Mouse (Mus musculus): ENCODE measurements around the gene D17H6S53E. TPM values are rescaled to one million over a fixed set of nuclear protein-coding genes. Genes with fewer than 3 reads are reported as not detected.

Gene D17H6S53E
- polyA plus RNA-seq, 1 experiment from 2014 or later = 6.0 TPM

DNA sequence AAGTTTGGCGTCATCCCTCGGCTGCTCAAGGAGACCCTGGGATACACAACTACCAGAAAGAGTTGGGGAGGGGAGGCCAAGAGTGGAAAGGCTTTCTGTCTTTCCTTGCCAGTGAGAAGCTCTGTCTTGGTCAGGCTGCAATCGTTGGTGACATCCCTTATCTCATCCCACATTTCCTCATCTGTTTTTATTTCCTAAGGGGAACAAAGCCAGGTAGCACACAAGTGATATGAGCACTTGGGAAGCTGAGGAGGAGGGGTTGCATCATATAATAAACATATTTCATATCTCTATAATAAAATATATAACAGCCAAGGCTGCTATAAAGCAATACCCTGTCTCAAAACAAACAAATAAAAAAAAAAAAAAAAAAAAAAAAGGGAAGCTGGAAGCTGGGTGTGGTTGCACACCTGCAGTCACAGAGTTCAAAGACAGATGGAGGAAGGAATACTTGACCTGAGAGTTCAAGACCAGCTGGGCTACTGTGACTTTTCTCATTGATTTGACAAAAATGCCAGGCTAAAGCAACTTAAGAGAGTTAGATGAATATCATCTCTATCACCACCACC is 42.2 kb upstream of the D17H6S53E start:
- Histone ChIP-seq H3K4me2 (no peak overlapping the region), H3K9me3 (ENCODE audit: control insufficient read depth, low read length) (no peaks in the 10 kb centered on the region), H3K27ac (ENCODE audit: low read depth, low read length) (no peak overlapping the region), H3K27me3 (replicated peaks; ENCODE audit: control insufficient read depth, insufficient read depth, low read length) (no peaks in the 10 kb centered on the region), H3K4me3 (ENCODE audit: low read depth, low read length) (no peak overlapping the region), H3K9ac (ENCODE audit: low read depth, low read length) (peak overlapping the region; percentile 10; the same call in 1 of the 2 replicates), H3K36me3 (ENCODE audit: control insufficient read depth, insufficient read depth, low read length) (no peaks in the 10 kb centered on the region), H3K4me1 (replicated peaks; ENCODE audit: control insufficient read depth, insufficient read depth, low read length) (peaks cover 24% of the 10 kb centered on the region)
- DNase-seq (ENCODE audit: low spot score) (no peak), ATAC-seq (replicated peaks; ENCODE audit: low FRiP score) (no peak)
- WGBS = 60% methylated on average over 3 of the region's 3 CpGs

DNA sequence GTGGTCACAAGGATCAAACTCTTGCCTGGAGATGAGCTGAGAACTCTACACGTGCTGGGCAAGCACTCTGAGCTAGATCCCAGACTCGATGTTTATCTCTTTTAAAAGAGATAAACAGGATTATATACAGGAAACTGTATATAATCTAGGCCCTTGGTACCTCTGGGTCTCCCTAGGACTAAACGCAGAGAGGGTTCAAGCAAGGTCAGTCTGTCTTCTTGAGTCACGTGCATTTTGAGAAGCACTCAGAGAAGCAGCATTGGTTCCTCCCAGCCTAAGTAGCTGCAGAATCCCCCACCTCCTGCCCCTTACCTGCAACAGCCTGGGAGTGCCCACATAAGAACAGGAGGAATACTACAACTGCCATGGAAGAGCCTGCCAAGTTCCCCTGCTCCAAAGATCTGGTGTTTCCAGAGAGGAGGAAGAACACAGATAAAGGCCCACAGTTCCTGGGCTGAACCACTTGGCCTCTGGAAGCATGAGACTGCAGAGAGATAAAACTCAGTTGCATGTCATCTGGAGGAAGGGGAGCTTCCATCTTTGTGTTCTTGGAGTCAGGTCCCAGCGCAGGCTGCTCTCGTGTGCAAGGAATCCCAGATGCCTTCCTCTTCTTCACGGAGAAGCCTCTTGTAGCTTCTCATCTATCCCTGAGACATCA is 40.8 kb upstream of the D17H6S53E start, which contains the start of gene Ly6g6f:
TSS of gene Ly6g6f (minus strand) at position 403 of the 658 bp plus-strand sequence.
- ATAC-seq (replicated peaks; ENCODE audit: low FRiP score) = no peak
- peaks cover 17% of the 10 kb centered on the region for H3K4me1 ChIP-seq (replicated peaks; ENCODE audit: control insufficient read depth, insufficient read depth, low read length)
- no peaks in the 10 kb centered on the region for H3K9me3 ChIP-seq (ENCODE audit: control insufficient read depth, low read length)
- H3K9ac ChIP-seq (ENCODE audit: low read depth, low read length) = no peak within 1 kb of the TSS
- H3K36me3 ChIP-seq (ENCODE audit: control insufficient read depth, insufficient read depth, low read length) = no peaks in the 10 kb centered on the region
- no peak within 1 kb of the TSS for H3K4me2 ChIP-seq
- WGBS = 39% methylated on average over 7 of the region's 7 CpGs
- H3K27ac ChIP-seq (ENCODE audit: low read depth, low read length) = no peak within 1 kb of the TSS; the same call in 1 of the 2 replicates
- no peaks in the 10 kb centered on the region for H3K27me3 ChIP-seq (replicated peaks; ENCODE audit: control insufficient read depth, insufficient read depth, low read length)
- no peak for DNase-seq (ENCODE audit: low spot score)
- H3K4me3 ChIP-seq (ENCODE audit: low read depth, low read length) = no peak within 1 kb of the TSS

- H3K4me2 ChIP-seq = no peak overlapping the region
- H3K27me3 ChIP-seq (replicated peaks; ENCODE audit: control insufficient read depth, insufficient read depth, low read length) = no peaks in the 10 kb centered on the region
- H3K4me3 ChIP-seq (ENCODE audit: low read depth, low read length) = no peak overlapping the region
- peaks cover 13% of the 10 kb centered on the region for H3K4me1 ChIP-seq (replicated peaks; ENCODE audit: control insufficient read depth, insufficient read depth, low read length)
- H3K9ac ChIP-seq (ENCODE audit: low read depth, low read length) = no peak overlapping the region
- no peak overlapping the region for H3K27ac ChIP-seq (ENCODE audit: low read depth, low read length)
- no peaks in the 10 kb centered on the region for H3K9me3 ChIP-seq (ENCODE audit: control insufficient read depth, low read length)
- H3K36me3 ChIP-seq (ENCODE audit: control insufficient read depth, insufficient read depth, low read length) = peaks cover 15% of the 10 kb centered on the region
- 41% methylated on average over 2 of the region's 2 CpGs for whole genome bisulfite sequencing
- ATAC-seq (replicated peaks; ENCODE audit: low FRiP score) = no peak
- no peak for DNase-seq (ENCODE audit: low spot score)
Observed at GRCm38 (mm10) chr17:35088151-35088550, 38.0 kb upstream of the D17H6S53E start.

DNA sequence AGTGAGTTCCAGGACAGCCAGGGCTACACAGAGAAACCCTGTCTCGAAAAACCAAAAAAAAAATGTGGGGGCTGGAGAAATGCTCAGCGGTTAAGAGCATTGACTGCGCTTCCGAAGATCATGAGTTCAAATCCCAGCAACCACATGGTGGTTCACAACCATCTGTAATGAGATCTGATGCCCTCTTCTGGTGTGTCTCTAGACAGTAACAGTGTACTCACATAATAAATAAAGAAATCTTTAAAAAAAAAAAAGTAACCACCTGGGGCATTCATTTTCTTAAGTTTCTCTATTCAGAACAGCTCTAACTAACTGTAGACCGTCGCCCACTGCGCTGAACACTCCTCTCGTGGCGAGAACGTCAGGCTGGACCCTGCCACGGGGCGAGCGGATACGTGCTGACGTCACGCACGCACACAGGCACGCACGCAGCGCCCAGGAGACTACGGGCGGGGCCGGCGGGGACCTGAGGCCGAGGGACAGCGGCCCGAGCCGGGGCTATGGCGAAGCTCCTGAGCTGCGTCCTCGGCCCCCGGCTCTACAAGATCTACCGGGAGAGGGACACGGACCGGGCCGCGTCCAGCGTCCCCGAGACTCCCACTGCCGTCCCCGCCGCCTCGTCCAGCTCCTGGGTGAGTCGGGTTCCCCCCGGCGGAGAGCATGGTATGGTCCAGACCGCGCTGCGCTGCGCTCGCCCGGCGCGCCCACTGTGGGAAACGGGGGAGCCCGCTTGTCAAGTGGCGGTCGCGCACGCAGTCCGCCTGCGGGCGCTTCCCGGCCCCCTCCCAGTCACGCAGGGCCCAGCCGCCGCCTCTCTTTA is 37.1 kb upstream of the D17H6S53E start, which contains the start of gene Abhd16a:
TSS of gene Abhd16a (plus strand) at position 439 of the 820 bp plus-strand sequence.
- peak within 1 kb of the TSS; percentile 72 for H3K4me3 ChIP-seq (ENCODE audit: low read depth, low read length)
- H3K27ac ChIP-seq (ENCODE audit: low read depth, low read length) = peak within 1 kb of the TSS; percentile 95
- H3K4me1 ChIP-seq (replicated peaks; ENCODE audit: control insufficient read depth, insufficient read depth, low read length) = peaks cover 13% of the 10 kb centered on the region
- no peaks in the 10 kb centered on the region for H3K9me3 ChIP-seq (ENCODE audit: control insufficient read depth, low read length)
- peaks cover 15% of the 10 kb centered on the region for H3K36me3 ChIP-seq (ENCODE audit: control insufficient read depth, insufficient read depth, low read length)
- ATAC-seq (replicated peaks; ENCODE audit: low FRiP score) (peak; percentile 96), DNase-seq (ENCODE audit: low spot score) (peak; percentile 93)
- H3K4me2 ChIP-seq = peak within 1 kb of the TSS; percentile 73
- 2% methylated on average over 67 of the region's 67 CpGs for WGBS
- no peaks in the 10 kb centered on the region for H3K27me3 ChIP-seq (replicated peaks; ENCODE audit: control insufficient read depth, insufficient read depth, low read length)
- H3K9ac ChIP-seq (ENCODE audit: low read depth, low read length) = peak within 1 kb of the TSS; percentile 94

GRCm38 (mm10) chr17:35090166-35090932 is 35.8 kb upstream of the D17H6S53E start:
- H3K4me3 ChIP-seq (ENCODE audit: low read depth, low read length) = peak overlapping the region; percentile 72
- H3K4me1 ChIP-seq (replicated peaks; ENCODE audit: control insufficient read depth, insufficient read depth, low read length) = peaks cover 12% of the 10 kb centered on the region
- peak overlapping the region; percentile 73 for H3K4me2 ChIP-seq
- no peaks in the 10 kb centered on the region for H3K27me3 ChIP-seq (replicated peaks; ENCODE audit: control insufficient read depth, insufficient read depth, low read length)
- peak overlapping the region; percentile 95; the same call in 1 of the 2 replicates for H3K27ac ChIP-seq (ENCODE audit: low read depth, low read length)
- WGBS = 65% methylated on average over 8 of the region's 8 CpGs
- peaks cover 15% of the 10 kb centered on the region for H3K36me3 ChIP-seq (ENCODE audit: control insufficient read depth, insufficient read depth, low read length)
- H3K9ac ChIP-seq (ENCODE audit: low read depth, low read length) = peak overlapping the region; percentile 94
- ATAC-seq (replicated peaks; ENCODE audit: low FRiP score) = peak; percentile 44
- H3K9me3 ChIP-seq (ENCODE audit: control insufficient read depth, low read length) = no peaks in the 10 kb centered on the region
- DNase-seq (ENCODE audit: low spot score) = no peak

GRCm38 (mm10) chr17:35092403-35093198 is 33.6 kb upstream of the D17H6S53E start:
- Histone ChIP-seq H3K4me3 (ENCODE audit: low read depth, low read length) (no peak overlapping the region), H3K4me1 (replicated peaks; ENCODE audit: control insufficient read depth, insufficient read depth, low read length) (peaks cover 7% of the 10 kb centered on the region), H3K4me2 (no peak overlapping the region), H3K9ac (ENCODE audit: low read depth, low read length) (no peak overlapping the region), H3K27ac (ENCODE audit: low read depth, low read length) (no peak overlapping the region), H3K36me3 (ENCODE audit: control insufficient read depth, insufficient read depth, low read length) (peaks cover 25% of the 10 kb centered on the region), H3K9me3 (ENCODE audit: control insufficient read depth, low read length) (no peaks in the 10 kb centered on the region), H3K27me3 (replicated peaks; ENCODE audit: control insufficient read depth, insufficient read depth, low read length) (no peaks in the 10 kb centered on the region)
- WGBS = 90% methylated on average over 14 of the region's 14 CpGs
- DNase-seq (ENCODE audit: low spot score) (no peak), ATAC-seq (replicated peaks; ENCODE audit: low FRiP score) (no peak)

DNA sequence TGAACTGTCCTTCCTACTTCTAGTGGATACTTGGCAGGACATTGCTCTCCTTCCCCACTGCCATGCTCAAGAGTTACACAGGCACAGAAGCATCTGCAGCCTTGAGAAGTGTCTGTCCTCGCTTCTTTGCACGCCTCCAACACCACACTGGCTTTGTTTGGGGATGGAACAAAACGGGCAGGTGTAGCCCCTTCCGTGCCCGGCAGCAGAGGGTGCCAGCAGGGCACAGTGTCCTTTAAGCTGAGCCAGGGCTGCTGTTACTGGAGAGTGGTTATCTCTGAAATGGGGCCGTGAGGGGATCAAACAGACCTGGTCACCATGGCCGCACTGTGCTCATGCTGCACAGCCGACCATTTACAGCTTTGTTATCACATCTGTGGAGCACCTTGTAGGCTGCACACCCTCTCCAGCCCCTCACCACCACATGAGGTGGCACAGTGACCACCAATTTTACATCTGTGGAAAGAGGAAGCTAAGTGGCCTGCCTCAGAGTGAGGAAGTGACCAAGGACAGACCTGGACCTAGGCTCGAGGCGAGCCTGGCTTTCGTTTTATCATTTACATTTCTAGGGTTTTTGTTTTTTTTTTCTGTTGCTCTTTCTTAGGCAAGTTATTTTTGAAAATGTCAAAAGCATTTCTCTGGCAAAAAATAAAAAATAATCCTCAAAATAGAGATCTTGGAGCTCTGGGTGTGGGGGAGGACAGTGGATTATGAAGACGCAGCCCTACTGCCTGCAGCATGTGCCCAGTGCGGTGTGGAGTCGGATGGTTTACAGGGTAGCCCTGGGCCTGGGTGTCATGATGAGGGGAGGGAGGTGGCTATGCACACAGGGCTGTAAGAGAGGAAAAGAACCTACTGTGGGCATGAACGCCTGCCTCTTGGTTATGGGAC is 31.5 kb upstream of the D17H6S53E start:
- no peak overlapping the region for H3K9ac ChIP-seq (ENCODE audit: low read depth, low read length)
- DNase-seq (ENCODE audit: low spot score) = no peak
- no peaks in the 10 kb centered on the region for H3K9me3 ChIP-seq (ENCODE audit: control insufficient read depth, low read length)
- H3K27ac ChIP-seq (ENCODE audit: low read depth, low read length) = no peak overlapping the region
- peaks cover 7% of the 10 kb centered on the region for H3K4me1 ChIP-seq (replicated peaks; ENCODE audit: control insufficient read depth, insufficient read depth, low read length)
- H3K4me3 ChIP-seq (ENCODE audit: low read depth, low read length) = no peak overlapping the region
- no peak for ATAC-seq (replicated peaks; ENCODE audit: low FRiP score)
- whole genome bisulfite sequencing = 85% methylated on average over 15 of the region's 15 CpGs
- H3K4me2 ChIP-seq = no peak overlapping the region
- no peaks in the 10 kb centered on the region for H3K27me3 ChIP-seq (replicated peaks; ENCODE audit: control insufficient read depth, insufficient read depth, low read length)
- H3K36me3 ChIP-seq (ENCODE audit: control insufficient read depth, insufficient read depth, low read length) = peaks cover 28% of the 10 kb centered on the region

All from liver, embryonic 11.5 days (tissue).